Mouse (Mus musculus): ENCODE data around the gene Hexdc.

Hexdc gene

GRCm38 (mm10) chr11:121201436-121202198 is 2.6 kb upstream of the Hexdc start:
- POLR2A ChIA-PET, result interaction anchor here (0.6 to 2.7 kb wide), 13 partner anchors 10 to 75 kb away, joined by 3 to 14 read pairs (median 5); partner anchors contain the start of genes Tex19.1 (in 3 of the 4), Cybc1 (in 1 of the 4) and Narf (in 1 of the 4)
- CTCF ChIA-PET, result interaction anchor here (0.6 to 3.3 kb wide), 20 partner anchors 10 to 483 kb away, joined by 3 to 12 read pairs (median 4); partner anchors contain the start of genes Narf (in 1 of the 4), Rac3 (in 1 of the 4) and Tex19.1 (in 1 of the 4)

GRCm38 (mm10) chr11:121203859-121204160 is 423 bp upstream of the Hexdc start:
- ChIA-PET POLR2A (interaction anchor here in 3 of 4 experiments (0.5 to 2.7 kb wide), 34 partner anchors 10 to 1804 kb away, joined by 3 to 24 read pairs (median 3); partner anchors contain the start of genes Cybc1 (in 2 of the 3), Narf (in 2 of the 3), Tex19.1 (in 2 of the 3) and B3gntl1 (in 1 of the 3)), CTCF (interaction anchor here (0.6 to 3.3 kb wide), 11 partner anchors 9 to 526 kb away, joined by 3 to 12 read pairs (median 5); partner anchors contain the start of genes Cybc1 (in 1 of the 4) and Narf (in 1 of the 4))

- CTCF ChIA-PET, result interaction anchor here in 1 of 4 experiments (1.5 kb wide), 1 partner anchor 19 kb away, joined by 3 read pairs; no protein-coding TSS in a partner anchor
- POLR2A ChIA-PET, result interaction anchor here in 2 of 4 experiments (0.7 to 4.4 kb wide), 6 partner anchors 9 to 13 kb away, joined by 3 to 21 read pairs (median 5); partner anchors contain the start of genes Cybc1 (in 2 of the 2), Hexdc (in 2 of the 2) and Ogfod3 (in 1 of the 2)
Measured at GRCm38 (mm10) chr11:121216831-121217230, 12.6 kb downstream of the Hexdc start.

- CTCF ChIA-PET, result interaction anchor here in 2 of 4 experiments (1.3 to 2.5 kb wide), 2 partner anchors 17 to 43 kb away, joined by 7 to 8 read pairs; partner anchors contain the start of gene Narf (in 1 of the 2)
- POLR2A ChIA-PET, result interaction anchor here in 2 of 4 experiments (0.7 to 1.6 kb wide), 5 partner anchors 9 to 17 kb away, joined by 3 to 7 read pairs (median 3); partner anchors contain the start of genes Cybc1 (in 2 of the 2) and Narf (in 1 of the 2)
Measured at GRCm38 (mm10) chr11:121219776-121220175, 15.5 kb downstream of the Hexdc start.

GRCm38 (mm10) chr11:121220771-121221170 is 16.5 kb downstream of the Hexdc start:
- POLR2A ChIA-PET, result interaction anchor here in 2 of 4 experiments (1.4 to 1.6 kb wide), 2 partner anchors 8 kb away, joined by 4 to 7 read pairs; partner anchors contain the start of gene Cybc1 (in 2 of the 2)
- CTCF ChIA-PET, result interaction anchor here in 2 of 4 experiments (1.3 to 2.5 kb wide), 2 partner anchors 16 to 44 kb away, joined by 7 to 8 read pairs; partner anchors contain the start of gene Narf (in 1 of the 2)

- ChIA-PET CTCF (interaction anchor here in 2 of 4 experiments (0.7 to 1.9 kb wide), 2 partner anchors 16 to 46 kb away, joined by 6 to 9 read pairs; partner anchors contain the start of gene Narf (in 1 of the 2)), POLR2A (interaction anchor here in 2 of 4 experiments (1.5 to 1.9 kb wide), 2 partner anchors 15 to 17 kb away, joined by 5 to 6 read pairs; partner anchors contain the start of genes Hexdc (in 1 of the 2), Narf (in 1 of the 2) and Ogfod3 (in 1 of the 2))
Measured at GRCm38 (mm10) chr11:121221321-121222010, 17.2 kb downstream of the Hexdc start.

GRCm38 (mm10) chr11:121228129-121229017 is 24.1 kb downstream of the Hexdc start:
- ChIA-PET CTCF (interaction anchor here in 2 of 4 experiments (0.8 to 1.7 kb wide), 6 partner anchors 9 to 82 kb away, joined by 3 to 13 read pairs (median 4); partner anchors contain the start of genes Narf (in 2 of the 2), Hexdc (in 1 of the 2), Ogfod3 (in 1 of the 2) and Tex19.1 (in 1 of the 2)), POLR2A (interaction anchor here (0.6 to 2.0 kb wide), 44 partner anchors 8 to 656 kb away, joined by 3 to 18 read pairs (median 4); partner anchors contain the start of genes Foxk2 (in 3 of the 4), Narf (in 3 of the 4), Ogfod3 (in 3 of the 4) and Tbcd (in 3 of the 4))

- ChIA-PET CTCF (interaction anchor here in 3 of 4 experiments (0.6 to 1.7 kb wide), 8 partner anchors 8 to 188 kb away, joined by 3 to 13 read pairs (median 4); partner anchors contain the start of genes Narf (in 2 of the 3), Hexdc (in 1 of the 3), Ogfod3 (in 1 of the 3) and Tex19.1 (in 1 of the 3)), POLR2A (interaction anchor here (0.6 to 2.0 kb wide), 48 partner anchors 8 to 657 kb away, joined by 3 to 18 read pairs (median 4); partner anchors contain the start of genes Foxk2 (in 3 of the 4), Narf (in 3 of the 4), Ogfod3 (in 3 of the 4) and Tbcd (in 3 of the 4))
Measured at GRCm38 (mm10) chr11:121229018-121229439, 24.8 kb downstream of the Hexdc start, which contains the start of gene Cybc1. TSS of gene Cybc1 (minus strand) at chr11:121229322.

GRCm38 (mm10) chr11:121231191-121231590 is 27.0 kb downstream of the Hexdc start:
- POLR2A ChIA-PET, result interaction anchor here (0.6 to 1.1 kb wide), 6 partner anchors 19 to 1203 kb away, joined by 3 to 8 read pairs (median 3); partner anchors contain the start of genes Foxk2 (in 1 of the 4) and Tbcd (in 1 of the 4)

GRCm38 (mm10) chr11:121231628-121232291 is 27.5 kb downstream of the Hexdc start:
- ChIA-PET CTCF (no interaction called here), POLR2A (interaction anchor here in 1 of 4 experiments (0.8 kb wide), 1 partner anchor 1204 kb away, joined by 8 read pairs; no protein-coding TSS in a partner anchor)

More at GRCm38 (mm10) chr11:121231191-121231590, 27.0 kb downstream of the Hexdc start:
- CTCF ChIA-PET, result no interaction called here

GRCm38 (mm10) chr11:121232706-121233105 is 28.5 kb downstream of the Hexdc start:
- ChIA-PET POLR2A (interaction anchor here in 2 of 4 experiments (1.0 to 1.3 kb wide), 2 partner anchors 28 to 86 kb away, joined by 3 to 7 read pairs; partner anchors contain the start of genes Hexdc (in 1 of the 2) and Ogfod3 (in 1 of the 2)), CTCF (no interaction called here)

GRCm38 (mm10) chr11:121235475-121236238 is 31.4 kb downstream of the Hexdc start:
- POLR2A ChIA-PET, result interaction anchor here (0.6 to 3.4 kb wide), 18 partner anchors 13 to 592 kb away, joined by 3 to 41 read pairs (median 5); partner anchors contain the start of genes Foxk2 (in 1 of the 4), Pycr1 (in 1 of the 4), Rab40b (in 1 of the 4) and Tex19.1 (in 1 of the 4)
- CTCF ChIA-PET, result interaction anchor here in 3 of 4 experiments (0.6 to 2.2 kb wide), 7 partner anchors 9 to 460 kb away, joined by 3 to 7 read pairs (median 4); partner anchors contain the start of gene Tex19.1 (in 1 of the 3)

- ChIA-PET POLR2A (interaction anchor here (0.6 to 3.4 kb wide), 92 partner anchors 8 to 1294 kb away, joined by 3 to 41 read pairs (median 4); partner anchors contain the start of genes Foxk2 (in 4 of the 4), Cybc1 (in 3 of the 4), Ogfod3 (in 3 of the 4) and Rab40b (in 3 of the 4)), CTCF (interaction anchor here (0.6 to 2.2 kb wide), 51 partner anchors 8 to 609 kb away, joined by 3 to 18 read pairs (median 4); partner anchors contain the start of genes Cybc1 (in 2 of the 4), Foxk2 (in 2 of the 4), Rab40b (in 2 of the 4) and B3gntl1 (in 1 of the 4))
Measured at GRCm38 (mm10) chr11:121236564-121237344, 32.5 kb downstream of the Hexdc start, which contains the start of gene Narf. TSS of gene Narf (plus strand) at chr11:121237253.

Data from embryonic stem cell, embryonic (primary cell).